Mouse (Mus musculus) lung, adult 2 months (tissue): ENCODE results near the gene Frat1.

ENCODE experiments used
- CTCF ChIP-seq: fragments of 200-500 bp; IDR thresholded peaks from 2 replicates; pipeline ENCODE4 v1.5.1; 2011; ENCODE audit warnings: mild to moderate bottlenecking, low read length, control low read depth; ENCODE audit not compliant: insufficient read depth
- POLR2A ChIP-seq: fragments of 200-500 bp; IDR thresholded peaks from 2 replicates; pipeline ENCODE4 v1.6.1; 2011; ENCODE audit warnings: low read depth, mild to moderate bottlenecking, control low read depth, low read length, borderline replicate concordance; ENCODE audit errors: extremely low read depth

- TF ChIP-seq POLR2A, result no peak
- TF ChIP-seq CTCF, result no peak
Observed at GRCm38 (mm10) chr19:41874356-41874755, 44.6 kb downstream of the Frat1 start.
